Mouse (Mus musculus): ENCODE results near the gene G0s2. TPM values are rescaled to one million over a fixed set of nuclear protein-coding genes. Genes with fewer than 3 reads are reported as not detected.

Gene G0s2
- total and polyA plus RNA-seq, 3 experiments = not detected

DNA sequence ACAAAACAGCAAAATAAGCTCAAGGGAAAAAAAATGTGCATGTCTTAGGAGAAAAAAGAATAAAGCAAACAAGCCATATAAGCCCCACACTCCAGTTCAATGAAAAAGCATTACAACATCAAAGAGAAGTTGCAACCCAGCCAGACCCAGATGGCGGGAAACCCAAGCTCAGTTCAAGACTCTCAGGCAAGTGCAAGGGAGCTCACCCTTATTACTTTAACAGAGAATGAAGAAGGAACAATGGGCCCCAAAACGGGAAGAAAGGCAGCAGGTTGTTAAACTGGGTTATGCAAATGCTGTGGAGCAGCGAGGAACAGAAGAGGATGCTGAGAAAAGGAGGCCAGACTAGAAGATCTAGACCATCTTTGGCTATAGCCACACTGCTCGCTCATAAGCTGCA lies 30.2 kb downstream of the G0s2 start (continued):
- TF ChIP-seq CTCF (conservative IDR thresholded peaks at IDR 0.05 in 1 of 2, IDR thresholded peaks at IDR 0.05 in 1 of 2; ENCODE audit: low read depth in 2 of 2, low read length in 2 of 2) (no peak), IRF4 (IDR thresholded peaks at IDR 0.05; ENCODE audit: low read depth, low read length) (peak; percentile 52; the same call in 1 of the 2 replicates)

DNA sequence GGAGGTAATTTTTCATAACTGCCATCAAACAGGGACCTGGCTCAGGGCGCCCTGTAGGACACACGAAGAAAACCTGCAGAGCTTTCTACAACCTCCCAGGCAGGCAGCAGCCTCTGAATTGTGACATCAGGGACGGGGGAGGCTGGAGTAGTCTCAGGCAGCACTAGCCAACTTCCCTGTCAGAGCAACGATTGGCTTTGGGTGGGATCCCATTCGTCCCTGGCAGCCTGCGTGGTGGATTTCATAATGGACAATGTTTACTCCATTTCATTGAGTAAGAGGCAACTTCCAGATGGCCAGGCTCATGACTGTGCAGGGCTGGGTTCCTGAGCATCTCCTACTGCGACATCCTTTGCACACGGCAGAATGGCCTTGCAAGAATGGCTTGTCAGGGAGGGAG lies 30.8 kb downstream of the G0s2 start:
- no peaks in the 10 kb centered on the region for H3K27me3 ChIP-seq (replicated peaks)
- dilution Hi-C loops (cut with MboI; ENCODE audit: extremely low pct_ligation_motif_present, extremely low pct_unique_long_range_greater_than_20kb, low sequenced_read_pairs) (no loop called here), in situ Hi-C loops (cut with MboI; ENCODE audit: low pct_ligation_motif_present, low pct_unique_long_range_greater_than_20kb, low sequenced_read_pairs) (no loop called here)
- H3K9me3 ChIP-seq (replicated peaks; ENCODE audit: low read length) = no peaks in the 10 kb centered on the region
- H3K9ac ChIP-seq (ENCODE audit: insufficient read depth, low read depth) = no peak overlapping the region
- H3K4me3 ChIP-seq (replicated peaks in 1 of 3; ENCODE audit: low read depth in 2 of 3, low read length in 2 of 3, poor library complexity in 1 of 3) = peak overlapping the region in 1 of 3 experiments; percentile 8
- H3K36me3 ChIP-seq (replicated peaks in 1 of 2; ENCODE audit: control insufficient read depth in 1 of 2, insufficient read depth in 1 of 2, low read length in 1 of 2) = peaks cover 3 to 17% of the 10 kb centered on the region in 2 experiments
- peaks cover 16 to 48% of the 10 kb centered on the region in 2 experiments for H3K4me1 ChIP-seq (ENCODE audit: control insufficient read depth in 1 of 2, insufficient read depth in 2 of 2)
- peak; percentile 37 for DNase-seq (ENCODE audit: extremely low read depth)
- no peak for TF ChIP-seq ZKSCAN1 (IDR thresholded peaks at IDR 0.05; ENCODE audit: borderline replicate concordance, low read depth, low read length)
- no peak for TF ChIP-seq ZC3H11A (IDR thresholded peaks at IDR 0.05; ENCODE audit: low read depth, low read length)
- TF ChIP-seq SIN3A (IDR thresholded peaks at IDR 0.05; ENCODE audit: low read length) = no peak
- TF ChIP-seq USF1 (IDR thresholded peaks at IDR 0.05; ENCODE audit: low read depth, low read length) = no peak
- peak overlapping the region; percentile 44 for H3K4me2 ChIP-seq (ENCODE audit: insufficient read depth, low read depth, poor library complexity, severe bottlenecking)
- H3K27ac ChIP-seq (ENCODE audit: insufficient read depth, low read depth) = no peak overlapping the region
- no peaks in the 10 kb centered on the region for H3K79me2 ChIP-seq (replicated peaks; ENCODE audit: control insufficient read depth, extremely low read depth, insufficient read depth, poor library complexity, severe bottlenecking)

DNA sequence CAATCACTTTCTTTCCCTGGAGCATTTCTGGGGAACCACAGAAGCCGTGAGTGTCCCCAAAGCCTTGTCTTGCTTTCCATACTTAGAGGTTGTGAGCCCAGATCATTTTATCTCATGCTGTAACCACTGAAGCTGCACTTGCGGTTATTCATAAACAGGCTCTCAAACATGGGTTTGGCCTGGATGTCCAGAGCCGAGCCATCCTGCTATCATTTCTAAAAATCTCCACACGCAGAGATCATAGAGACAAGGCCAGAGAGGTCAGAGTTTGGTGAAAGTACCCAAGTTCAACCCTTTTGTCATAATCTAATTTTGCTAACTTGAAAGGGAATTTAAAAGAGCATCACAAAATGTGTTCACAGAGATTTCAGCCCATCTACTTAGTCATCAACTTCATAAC lies 31.6 kb downstream of the G0s2 start:
- H3K9me3 ChIP-seq (replicated peaks; ENCODE audit: low read length) = no peaks in the 10 kb centered on the region
- DNase-seq (ENCODE audit: extremely low read depth) = no peak
- H3K27me3 ChIP-seq (replicated peaks) = no peaks in the 10 kb centered on the region
- H3K4me3 ChIP-seq (replicated peaks in 1 of 3; ENCODE audit: low read depth in 2 of 3, low read length in 2 of 3, poor library complexity in 1 of 3) = no peak overlapping the region
- dilution Hi-C loops (cut with MboI; ENCODE audit: extremely low pct_ligation_motif_present, extremely low pct_unique_long_range_greater_than_20kb, low sequenced_read_pairs) = no loop called here
- no peak overlapping the region for H3K9ac ChIP-seq (ENCODE audit: insufficient read depth, low read depth)
- no peak for TF ChIP-seq CHD2 (IDR thresholded peaks at IDR 0.05; ENCODE audit: low read length)
- no peak for TF ChIP-seq POLR2AphosphoS2 (IDR thresholded peaks at IDR 0.05; ENCODE audit: low read depth, low read length)
- TF ChIP-seq SMC3 (IDR thresholded peaks at IDR 0.05; ENCODE audit: low read depth, low read length) = no peak
- no peak for TF ChIP-seq UBTF (IDR thresholded peaks at IDR 0.05; ENCODE audit: low read depth, low read length)
- no peak for TF ChIP-seq ZMIZ1 (IDR thresholded peaks at IDR 0.05; ENCODE audit: low read depth, low read length)
- no peak for TF ChIP-seq ZC3H11A (IDR thresholded peaks at IDR 0.05; ENCODE audit: low read depth, low read length)
- TF ChIP-seq IRF4 (IDR thresholded peaks at IDR 0.05; ENCODE audit: low read depth, low read length) = no peak
- no peak for TF ChIP-seq USF2 (conservative IDR thresholded peaks at IDR 0.05; ENCODE audit: low read depth, low read length)
- no peak for TF ChIP-seq JUN (IDR thresholded peaks at IDR 0.05; ENCODE audit: insufficient read depth, low read depth, low read length)
- TF ChIP-seq RAD21 (IDR thresholded peaks at IDR 0.05; ENCODE audit: low read depth, low read length) = no peak
- no peak for TF ChIP-seq CHD1 (IDR thresholded peaks at IDR 0.05; ENCODE audit: low read depth, low read length)
- TF ChIP-seq MAX (IDR thresholded peaks at IDR 0.05; ENCODE audit: low read length) = no peak
- no peak for TF ChIP-seq E2F4 (IDR thresholded peaks at IDR 0.05; ENCODE audit: insufficient replicate concordance, low read depth, low read length)
- TF ChIP-seq ETS1 (conservative IDR thresholded peaks at IDR 0.05; ENCODE audit: low read depth, low read length) = no peak
- TF ChIP-seq NRF1 (IDR thresholded peaks at IDR 0.05; ENCODE audit: low read depth, low read length) = no peak
- no peak overlapping the region for H3K4me2 ChIP-seq (ENCODE audit: insufficient read depth, low read depth, poor library complexity, severe bottlenecking)
- peaks cover 16 to 48% of the 10 kb centered on the region in 2 experiments for H3K4me1 ChIP-seq (ENCODE audit: control insufficient read depth in 1 of 2, insufficient read depth in 2 of 2)
- H3K36me3 ChIP-seq (replicated peaks in 1 of 2; ENCODE audit: control insufficient read depth in 1 of 2, insufficient read depth in 1 of 2, low read length in 1 of 2) = peaks cover 3 to 17% of the 10 kb centered on the region in 2 experiments
- H3K79me2 ChIP-seq (replicated peaks; ENCODE audit: control insufficient read depth, extremely low read depth, insufficient read depth, poor library complexity, severe bottlenecking) = no peaks in the 10 kb centered on the region
- no peak overlapping the region for H3K27ac ChIP-seq (ENCODE audit: insufficient read depth, low read depth)
- in situ Hi-C loops (cut with MboI; ENCODE audit: low pct_ligation_motif_present, low pct_unique_long_range_greater_than_20kb, low sequenced_read_pairs) = no loop called here
